Mouse (Mus musculus) adipose tissue, adult 10 weeks (tissue): ENCODE results near the gene Ribc1. TPM values are rescaled to one million over a fixed set of nuclear protein-coding genes. Genes with fewer than 3 reads are reported as not detected.

ENCODE experiments used
- polyA plus RNA-seq: library from polyadenylated mRNA; stranded (reverse); fragments of 350-450 nt; fragmentation: Illumina TruSeq; extraction: RNeasy Lipid Tissue Mini Kit (QIAGEN cat#74804); gene quantifications from one replicate; pipeline ENCODE4 v1.2.3, GENCODE M21; 2014; ENCODE audit warnings: low read depth, low replicate concordance

Gene Ribc1
- polyA plus RNA-seq = 3.4 TPM

GRCm38 (mm10) chrX:152016151-152017145 lies at the start of gene Ribc1, which contains the start of gene Smc1a:
Gene Ribc1 (minus strand): TSS chrX:152016295.
Gene Smc1a (plus strand): TSS chrX:152016428.

GRCm38 (mm10) chrX:152001737-152002710 lies 14.1 kb downstream of the Ribc1 start, which contains the start of gene Hsd17b10:
Gene Hsd17b10 (plus strand): TSS chrX:152001845.

Other genes with a start within 250 kb of the Ribc1 start
- 74.5 TPM for gene Huwe1, start 215.5 kb downstream of the Ribc1 start, polyA plus RNA-seq
- 144 TPM for gene Hsd17b10, start 14.4 kb downstream of the Ribc1 start, polyA plus RNA-seq
- gene Smc1a, start 133 bp upstream of the Ribc1 start, polyA plus RNA-seq = 44.2 TPM
- gene Iqsec2, start 128.0 kb upstream of the Ribc1 start, polyA plus RNA-seq = 10.0 TPM
- 21.3 TPM for gene Kdm5c, start 216.7 kb upstream of the Ribc1 start, polyA plus RNA-seq